Comparison of ENCODE assay signal across 11 mouse cellular contexts in the genomic region with DNA sequence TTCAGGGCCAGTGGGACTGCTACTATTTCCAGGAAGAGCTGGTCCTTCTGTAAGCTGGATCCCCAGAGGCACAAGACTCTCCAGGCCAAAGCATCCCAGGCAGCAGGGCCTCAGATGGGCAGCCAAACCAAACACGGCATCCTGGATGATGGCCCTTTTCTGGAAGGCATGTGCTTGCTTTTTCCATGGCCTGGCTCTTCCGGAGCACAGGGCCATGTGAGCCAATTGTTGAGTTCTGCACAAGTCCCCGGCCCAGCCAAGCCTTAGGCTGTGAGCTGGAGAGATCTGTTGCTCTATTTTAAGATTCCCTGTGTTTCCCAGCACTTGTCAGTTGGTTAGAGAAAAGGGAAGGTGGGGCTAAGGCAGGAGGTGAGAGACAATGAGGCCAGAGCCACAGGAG. TPM values are rescaled to one million over a fixed set of nuclear protein-coding genes. Genes with fewer than 3 reads are reported as not detected.
DNase-seq lines count a peak whose midpoint lies in the region; ATAC-seq lines count a peak whose summit lies in the region.
"Had no signal": no experiment of that assay in that cellular context is flagged by ENCODE, and none has a peak within 500 bp of the region (broad histone marks: within the 10 kb centered on the region; RNA-seq: fewer than 3 reads in every experiment).

No protein-coding gene starts in this region.

- ATAC-seq in forebrain, embryonic 13.5 days = no peak
- ATAC-seq: liver, embryonic 12.5 days had no signal

- H3K36me3 ChIP-seq in forebrain, embryonic 10.5 days (replicated peaks) = no peaks in the 10 kb centered on the region
- H3K36me3 ChIP-seq in forebrain, embryonic 13.5 days (ENCODE audit: poor library complexity, severe bottlenecking) = no peaks in the 10 kb centered on the region
- H3K36me3 ChIP-seq: liver, embryonic 12.5 days had no signal

- H3K9ac ChIP-seq in forebrain, embryonic 13.5 days = no peak overlapping the region
- H3K9ac ChIP-seq: liver, embryonic 12.5 days had no signal

- peak overlapping the region; percentile 6; the same call in 1 of the 2 replicates for H3K27ac ChIP-seq in forebrain, embryonic 10.5 days
- no peak overlapping the region for H3K27ac ChIP-seq in forebrain, embryonic 13.5 days
- H3K27ac ChIP-seq: kidney, postnatal 0 days; liver, embryonic 12.5 days had no signal

- H3K4me3 ChIP-seq in forebrain, embryonic 10.5 days = no peak overlapping the region
- H3K4me3 ChIP-seq in forebrain, embryonic 13.5 days = no peak overlapping the region
- H3K4me3 ChIP-seq: liver, embryonic 12.5 days; myocyte had no signal

- H3K9me3 ChIP-seq in forebrain, embryonic 10.5 days = no peaks in the 10 kb centered on the region
- H3K9me3 ChIP-seq in forebrain, embryonic 13.5 days (replicated peaks) = no peaks in the 10 kb centered on the region
- H3K9me3 ChIP-seq: liver, embryonic 12.5 days had no signal

- intact Hi-C loops in heart, postnatal 36 days (cut with DNase I) = no loop called here

- H3K4me1 ChIP-seq in forebrain, embryonic 10.5 days = peaks cover 41% of the 10 kb centered on the region
- H3K4me1 ChIP-seq in forebrain, embryonic 13.5 days = peaks cover 27% of the 10 kb centered on the region
- H3K4me1 ChIP-seq: liver, embryonic 12.5 days had no signal

- DNase-seq in forebrain, embryonic 10.5 days (ENCODE audit: extremely low spot score, low spot score) = no peak
- DNase-seq in 3T3-L1 (ENCODE audit: low read depth, low spot score) = peak; percentile 39
- peak; percentile 46 for DNase-seq in gastrocnemius, postnatal 10 days
- peak; percentile 69 to 70 for DNase-seq in heart, postnatal 36 days
- DNase-seq in right cerebral cortex, postnatal 14 days = no peak
- no peak for DNase-seq in embryo, embryonic 10.5 days (ENCODE audit: low spot score)
- DNase-seq in layer of hippocampus, postnatal 25 days (ENCODE audit: extremely low spot score in 1 of 2, low spot score in 1 of 2) = no peak

- H3K4me2 ChIP-seq in forebrain, embryonic 13.5 days = no peak overlapping the region
- H3K4me2 ChIP-seq: liver, embryonic 12.5 days had no signal

- peaks cover 28% of the 10 kb centered on the region for H3K27me3 ChIP-seq in forebrain, embryonic 10.5 days (ENCODE audit: poor library complexity, severe bottlenecking)
- no peaks in the 10 kb centered on the region for H3K27me3 ChIP-seq in forebrain, embryonic 13.5 days

- 52% methylated on average over 3 of the region's 3 CpGs for WGBS in forebrain, embryonic 10.5 days
- WGBS in forebrain, embryonic 13.5 days = 61% methylated on average over 3 of the region's 3 CpGs

RNA-seq across cellular contexts. Expression of a gene that starts 9.5 kb away (rescaled TPM):
- polyA plus RNA-seq in forebrain, embryonic 10.5 days (2016; fragmentation: Nextera tagmentation; extraction: Ambion mirVana) = 26.2 and 31.0 TPM in 2 replicates
- 38.5 and 43.7 TPM in 2 replicates for polyA plus RNA-seq in forebrain, embryonic 13.5 days (2015; fragmentation: Nextera tagmentation; extraction: Ambion mirVana)
- total RNA-seq in gastrocnemius, postnatal 10 days (2021) = 10 to 100 TPM in 1 of 2 experiments, 1 to 10 TPM in 1; 7.7 to 10.8 TPM
- total RNA-seq in heart, postnatal 36 days (2021) = 1 to 10 TPM; 1.5 to 2.6 TPM
- total RNA-seq in layer of hippocampus, postnatal 25 days (2021) = 1 to 10 TPM; 4.9 to 5.9 TPM

RNA-seq across cellular contexts. Expression of a gene that starts 18.6 kb away (rescaled TPM):
- 7.4 and 7.7 TPM in 2 replicates for polyA plus RNA-seq in forebrain, embryonic 10.5 days (2016; fragmentation: Nextera tagmentation; extraction: Ambion mirVana)
- polyA plus RNA-seq in forebrain, embryonic 13.5 days (2015; fragmentation: Nextera tagmentation; extraction: Ambion mirVana) = 38.1 and 41.9 TPM in 2 replicates
- 1 to 10 TPM; 5.9 to 9.7 TPM for total RNA-seq in gastrocnemius, postnatal 10 days (2021)
- total RNA-seq in heart, postnatal 36 days (2021) = 1 to 10 TPM; 4.8 to 6.5 TPM
- total RNA-seq in layer of hippocampus, postnatal 25 days (2021) = 1 to 10 TPM; 6.5 to 8.1 TPM

Comparison
In these comparisons a context has a peak if more than half of its experiments do, and no peak if none do; other contexts are left out.
1. DNase-seq: peak in 3T3-L1 (single experiment), gastrocnemius, postnatal 10 days (single experiment) and heart, postnatal 36 days (2 of 2); none in forebrain, embryonic 10.5 days (single experiment), right cerebral cortex, postnatal 14 days (single experiment), embryo, embryonic 10.5 days (single experiment) and layer of hippocampus, postnatal 25 days (0 of 2).